Mouse (Mus musculus): Measurements from ENCODE around the gene Nrxn1.
A peak's percentile ranks its signal among the peaks of the same experiment; 100 is the strongest.

The Nrxn1 gene

DNA sequence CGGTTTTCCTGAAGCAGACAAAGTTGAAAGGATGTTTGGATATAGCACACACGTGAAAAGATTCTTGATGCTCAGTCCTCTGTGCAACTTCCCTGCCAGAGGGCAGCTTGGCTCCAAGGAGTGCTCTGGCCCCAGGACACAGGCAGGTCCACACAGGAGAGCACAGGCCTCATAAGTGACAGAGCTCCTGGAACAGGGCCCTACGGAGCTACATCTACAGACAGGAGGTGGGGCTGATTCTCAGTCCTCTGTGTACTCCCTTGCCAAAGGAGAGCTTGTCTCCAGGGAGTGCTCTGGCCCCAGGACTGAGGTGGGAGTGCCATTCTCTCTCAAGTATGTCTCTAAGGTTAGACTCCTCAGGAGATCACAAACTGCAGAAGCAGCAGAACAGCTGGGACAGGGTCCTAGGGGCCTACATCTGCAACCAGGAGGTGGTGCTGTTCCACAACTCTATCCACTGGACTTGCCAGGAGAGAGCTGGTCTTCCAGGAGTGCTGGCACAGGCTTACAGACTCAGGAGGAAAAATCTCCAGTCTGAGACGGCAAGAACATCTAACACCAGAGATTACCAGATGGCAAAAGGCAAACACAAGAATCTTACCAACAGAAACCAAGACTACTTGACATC is 129.9 kb downstream of the Nrxn1 start:
- peak; percentile 60 for DNase-seq (ENCODE audit: low read depth, low spot score)

DNA sequence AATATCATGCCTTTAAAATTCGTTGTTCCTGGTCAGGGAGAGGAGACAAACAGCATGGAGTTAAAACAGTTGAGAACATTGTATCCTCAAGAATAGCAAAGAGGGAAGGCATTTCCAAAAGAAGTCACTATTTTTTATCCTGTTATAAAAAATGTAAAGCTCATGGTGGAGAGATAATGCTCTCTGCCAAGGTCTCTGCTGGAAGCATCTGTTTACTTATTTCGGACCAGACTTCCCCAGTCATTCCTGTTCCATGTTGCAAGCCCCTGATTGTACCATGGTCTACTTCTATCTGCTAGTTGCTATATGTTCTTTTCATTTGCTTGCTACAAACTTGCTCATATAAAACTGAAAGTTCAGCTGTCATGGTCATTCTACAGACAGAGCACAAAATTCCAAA is 137.7 kb downstream of the Nrxn1 start:
- no peak for DNase-seq (ENCODE audit: low read depth, low spot score)

DNA sequence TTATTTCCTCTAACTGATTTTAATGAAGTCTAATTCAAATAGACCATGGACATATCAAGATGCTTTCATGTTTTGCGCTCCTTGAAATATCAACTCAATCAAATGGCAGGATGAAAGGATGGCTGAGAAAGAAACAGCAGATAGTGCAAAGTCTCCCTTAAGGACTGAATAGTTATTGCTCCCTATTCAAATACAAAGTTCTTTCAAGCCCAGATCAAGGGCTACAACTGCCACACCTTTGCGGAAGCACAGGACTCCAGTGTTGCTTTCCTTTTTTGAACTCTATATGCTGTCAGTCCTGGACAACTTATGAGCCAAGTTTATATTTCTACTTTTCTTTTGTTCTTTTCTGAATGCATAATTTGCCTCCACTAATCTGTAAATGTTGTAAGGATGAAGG is 157.9 kb downstream of the Nrxn1 start:
- DNase-seq (ENCODE audit: low read depth, low spot score) = no peak

DNA sequence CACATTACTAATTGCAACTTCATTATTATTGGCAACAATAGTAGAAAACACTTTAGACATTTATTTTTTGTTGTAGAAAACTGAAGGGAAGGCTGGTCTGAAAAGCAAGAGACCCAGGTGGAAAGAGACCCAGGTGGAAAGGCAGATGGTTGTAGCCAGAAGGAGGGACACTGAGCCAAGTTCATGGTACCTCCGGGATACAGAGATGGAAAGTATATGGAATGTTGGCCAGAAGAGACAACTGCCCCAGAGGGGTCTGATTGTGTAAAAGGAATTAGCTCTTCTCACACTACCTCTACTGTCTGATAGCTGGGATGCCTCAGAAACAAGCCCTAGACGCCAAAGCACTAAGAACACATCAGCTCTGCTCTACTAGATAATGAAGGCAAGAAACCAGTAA is 179.6 kb downstream of the Nrxn1 start:
- DNase-seq (ENCODE audit: low read depth, low spot score) = no peak

DNA sequence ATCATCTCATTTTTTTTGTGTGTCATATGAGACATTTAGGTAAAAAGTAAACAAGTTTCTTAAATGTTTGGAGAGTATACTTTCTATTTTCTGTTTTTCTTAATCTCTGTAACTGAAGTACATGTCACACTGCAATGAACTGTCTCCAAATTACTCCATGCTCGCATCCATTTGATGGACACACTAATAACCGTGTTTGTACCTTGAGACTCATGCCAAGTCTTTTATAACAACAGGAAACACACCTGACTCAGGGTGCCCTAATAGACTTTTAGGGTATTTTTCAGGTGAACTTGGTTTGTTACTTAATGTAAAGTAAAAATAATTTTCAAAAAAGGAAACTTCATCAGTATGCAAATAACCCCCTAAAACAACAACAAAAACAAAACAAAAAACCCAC is 180.1 kb downstream of the Nrxn1 start:
- DNase-seq (ENCODE audit: low read depth, low spot score) = no peak

DNA sequence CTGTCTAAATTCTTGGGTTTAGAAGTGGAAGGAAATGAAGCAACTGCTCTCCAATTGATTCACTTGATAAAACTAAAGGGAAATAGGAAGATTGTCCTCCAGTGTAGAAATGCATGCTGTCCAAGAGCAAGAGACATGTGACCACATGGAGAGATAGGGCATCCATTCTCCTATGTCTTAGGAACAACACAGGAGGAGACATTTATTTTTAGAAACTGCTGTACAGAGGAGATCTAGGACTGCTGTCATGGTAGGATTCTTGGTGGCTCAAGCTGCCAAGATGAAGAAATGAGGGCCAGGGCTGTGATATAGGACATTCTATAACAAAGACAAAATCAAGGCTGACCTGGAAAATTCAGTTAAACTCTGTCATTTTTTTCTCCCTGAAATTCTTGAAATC is 180.5 kb downstream of the Nrxn1 start:
- DNase-seq (ENCODE audit: low read depth, low spot score) = no peak

DNA sequence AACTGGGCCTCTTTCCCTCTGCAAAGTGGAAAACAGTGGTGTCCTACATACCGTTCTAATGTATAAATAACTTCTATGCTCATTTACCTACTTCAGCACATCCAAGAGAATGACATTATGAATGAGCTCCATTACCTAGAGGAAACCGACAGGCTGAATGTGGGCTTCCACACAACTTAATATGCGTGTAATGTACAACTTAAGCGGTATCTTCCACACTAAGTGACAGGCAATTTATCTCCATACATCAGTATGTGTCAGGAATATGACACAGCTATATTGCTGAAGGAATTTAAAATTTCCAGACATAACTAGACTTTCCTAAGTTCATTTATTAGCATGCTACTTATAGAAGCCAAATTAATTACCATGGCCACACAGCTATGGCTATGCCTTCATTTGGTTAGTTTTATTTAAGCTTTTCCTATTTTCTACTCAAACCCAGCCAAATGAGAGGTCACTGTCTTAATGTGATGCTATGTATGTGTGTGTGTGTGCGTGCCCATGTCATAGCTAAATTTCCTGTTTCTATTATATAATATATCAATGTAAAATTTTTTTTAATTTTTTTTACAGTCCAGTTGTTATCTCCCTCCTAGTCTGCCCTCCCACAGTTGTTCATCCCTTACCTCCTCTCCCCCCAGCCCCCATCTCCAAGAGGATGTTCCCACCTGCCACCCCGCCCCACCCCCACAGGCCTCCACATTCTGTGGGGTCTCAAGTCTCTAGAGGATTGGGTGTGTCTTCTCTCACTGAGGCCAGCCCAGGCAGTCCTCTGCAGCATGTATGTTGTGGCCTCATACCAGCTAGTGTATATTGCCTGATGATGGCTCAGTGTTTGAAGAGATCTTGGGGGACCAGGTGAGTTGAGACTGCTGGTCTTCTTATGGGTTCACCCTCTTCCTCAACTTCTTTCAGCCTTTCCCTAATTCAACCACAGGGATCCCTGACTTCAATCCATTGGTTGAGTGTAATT is 186.5 kb downstream of the Nrxn1 start:
- DNase-seq (ENCODE audit: low read depth, low spot score) = no peak

DNA sequence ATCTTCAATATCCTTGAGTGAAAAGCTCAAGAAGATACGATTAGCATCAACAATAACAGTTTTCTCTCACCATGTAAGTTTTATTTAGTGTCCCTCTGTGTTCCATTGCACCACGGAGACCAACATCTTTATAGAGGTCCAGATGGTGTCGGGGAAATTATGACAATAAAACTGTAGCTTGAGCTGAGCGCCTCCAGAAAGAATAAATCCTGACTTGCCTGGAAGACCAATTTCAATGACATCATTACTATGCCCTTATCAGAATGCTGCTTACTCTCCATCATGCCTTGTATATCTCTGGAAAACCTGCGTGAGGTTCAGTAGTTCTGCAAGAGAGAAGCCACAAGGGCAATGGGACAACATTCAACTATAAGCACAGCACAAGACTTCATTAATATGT is 187.7 kb downstream of the Nrxn1 start:
- no peak for DNase-seq (ENCODE audit: low read depth, low spot score)

DNA sequence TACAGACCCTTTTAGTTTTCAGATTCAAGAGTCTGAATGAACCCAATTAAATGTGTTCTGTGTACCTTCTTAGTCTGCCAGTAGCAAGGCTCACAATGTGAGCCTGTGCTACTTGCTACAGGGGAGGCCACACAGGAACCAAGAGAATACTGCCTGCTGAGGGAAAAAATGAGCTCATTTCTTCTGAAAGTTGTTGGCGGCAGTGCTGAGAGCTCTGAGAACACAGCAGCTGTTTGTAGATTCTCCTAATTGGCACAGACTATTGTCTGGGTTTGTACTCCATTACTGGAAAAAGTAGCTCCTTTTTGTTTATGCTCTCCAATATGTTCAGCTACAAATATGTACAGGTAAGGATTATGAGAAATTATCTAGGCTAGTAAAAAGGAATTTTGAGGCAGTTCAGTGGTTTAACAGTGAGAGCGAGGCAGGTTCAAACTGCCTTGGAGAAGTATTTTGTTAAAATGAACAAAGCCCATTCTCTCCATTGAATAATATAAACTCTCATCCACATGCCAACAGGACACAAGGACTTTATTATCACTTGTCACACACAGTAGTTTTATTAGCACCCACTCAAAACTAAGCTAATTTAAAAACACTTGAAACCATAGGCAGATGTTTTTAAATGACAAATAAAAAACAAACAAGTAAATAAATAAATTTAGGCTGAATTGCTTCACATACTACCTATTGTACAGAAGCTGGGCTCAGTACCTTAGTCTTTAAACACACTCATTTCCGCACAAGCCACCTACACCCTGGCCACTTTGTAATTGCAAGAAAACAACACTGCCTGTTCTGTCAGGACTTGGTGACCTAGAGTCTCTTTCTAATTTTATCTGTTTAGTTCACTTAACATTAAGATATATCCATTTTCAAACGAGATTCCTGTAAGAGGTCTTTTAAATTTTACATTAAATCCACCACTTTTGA is 200.3 kb downstream of the Nrxn1 start:
- DNase-seq (ENCODE audit: low read depth, low spot score) = no peak

DNA sequence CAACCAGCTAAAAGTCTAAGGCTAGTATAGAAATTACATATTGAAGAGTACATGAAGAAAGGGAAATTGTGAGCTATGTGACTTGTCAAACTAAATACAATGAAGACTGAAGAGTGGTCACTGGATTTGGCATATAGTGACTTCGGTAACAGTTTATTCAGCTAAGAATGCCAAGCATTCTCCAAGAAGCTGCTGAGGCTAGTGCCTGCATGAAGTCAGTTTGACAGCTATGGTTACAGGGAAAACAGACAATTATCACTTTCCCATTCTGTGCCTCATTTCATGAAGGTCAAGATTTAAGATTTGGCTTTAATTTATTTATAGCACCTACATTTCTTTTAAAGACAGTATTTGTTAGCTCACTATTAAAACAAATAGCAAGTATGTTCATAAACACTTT is 201.2 kb downstream of the Nrxn1 start:
- no peak for DNase-seq (ENCODE audit: low read depth, low spot score)

DNA sequence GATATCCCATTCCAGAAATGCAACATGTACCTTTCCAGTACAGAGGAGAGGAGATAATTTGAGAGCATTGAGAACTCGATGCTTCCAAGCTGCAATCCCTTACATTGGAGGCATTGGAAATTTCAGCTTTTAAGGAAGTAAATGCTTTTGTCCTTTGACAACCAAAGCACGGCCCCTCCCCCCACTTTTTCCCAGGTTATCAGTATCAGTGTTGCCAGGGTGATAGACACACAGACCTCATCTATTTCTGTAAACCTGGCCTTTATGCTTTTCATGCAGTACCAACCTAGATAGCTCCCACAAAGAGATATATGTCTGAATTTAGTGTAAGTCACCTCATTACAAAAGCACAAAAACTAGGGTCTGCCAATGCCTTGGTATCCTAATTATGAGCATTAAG is 235.6 kb downstream of the Nrxn1 start:
- DNase-seq (ENCODE audit: low read depth, low spot score) = no peak

DNA sequence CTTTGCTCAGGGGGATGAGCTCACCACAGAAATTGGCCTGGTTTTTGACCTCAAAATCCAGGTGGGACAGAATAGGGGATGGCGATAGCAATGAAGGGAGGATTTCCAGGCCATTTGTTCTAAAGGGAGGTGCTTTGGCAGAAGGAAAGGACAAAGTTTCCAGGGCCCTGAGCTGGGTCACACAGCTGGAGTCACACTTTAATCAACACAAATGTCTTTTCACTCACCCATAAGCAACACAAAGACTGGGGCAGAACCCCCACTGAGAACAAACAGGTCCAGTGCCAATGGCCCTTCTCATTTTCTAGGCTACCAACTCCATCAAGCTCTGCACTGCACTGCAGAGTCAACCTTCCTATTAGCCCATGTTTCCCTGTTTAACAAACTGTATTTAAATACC is 249.0 kb downstream of the Nrxn1 start:
- DNase-seq (ENCODE audit: low read depth, low spot score) = peak; percentile 92

DNA sequence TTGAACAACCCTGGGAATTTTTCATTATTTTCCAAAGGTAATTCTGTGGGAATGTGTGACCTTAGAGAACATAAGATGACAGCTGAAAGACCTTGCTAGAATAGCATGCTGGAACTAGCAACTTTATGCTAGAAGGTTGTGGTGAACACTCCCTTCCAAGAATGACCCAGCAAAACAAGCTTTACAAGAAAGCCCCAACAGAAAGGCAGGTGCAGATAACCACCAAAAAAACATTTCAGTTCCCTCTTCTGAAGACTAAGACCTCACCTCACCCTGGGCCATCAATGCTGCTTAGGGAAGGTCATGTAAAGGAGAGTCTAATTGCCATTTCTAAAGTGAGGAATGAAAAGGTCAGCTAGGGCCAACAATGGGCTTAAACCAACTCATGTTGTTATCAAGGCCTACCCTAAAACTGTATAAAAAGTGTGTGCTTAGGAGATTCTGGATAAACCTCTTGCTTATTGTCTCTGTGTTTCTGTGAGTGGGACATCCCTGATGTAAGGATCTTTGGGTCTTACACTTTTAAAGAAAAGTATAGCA is 249.7 kb downstream of the Nrxn1 start:
- peak; percentile 91 for DNase-seq (ENCODE audit: low read depth, low spot score)

DNA sequence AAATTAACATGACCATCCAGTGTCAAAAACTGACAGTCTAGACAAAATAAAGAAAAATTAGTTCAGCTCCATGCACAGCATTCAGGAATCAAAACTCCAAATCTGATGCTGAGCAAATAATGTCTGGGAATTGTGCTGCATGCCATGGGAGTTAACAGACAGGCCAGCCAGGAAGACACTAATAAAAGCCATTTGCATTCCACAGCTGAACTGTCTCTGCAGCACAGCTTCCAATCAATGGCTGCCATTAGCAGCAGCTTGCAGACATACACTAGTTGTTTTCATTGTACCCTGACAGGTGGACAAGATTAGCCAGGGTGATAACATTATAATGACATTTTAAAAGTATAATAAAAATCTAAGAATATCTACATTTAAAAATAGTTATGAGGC is 255.9 kb downstream of the Nrxn1 start:
- DNase-seq (ENCODE audit: low read depth, low spot score) = peak; percentile 9

DNA sequence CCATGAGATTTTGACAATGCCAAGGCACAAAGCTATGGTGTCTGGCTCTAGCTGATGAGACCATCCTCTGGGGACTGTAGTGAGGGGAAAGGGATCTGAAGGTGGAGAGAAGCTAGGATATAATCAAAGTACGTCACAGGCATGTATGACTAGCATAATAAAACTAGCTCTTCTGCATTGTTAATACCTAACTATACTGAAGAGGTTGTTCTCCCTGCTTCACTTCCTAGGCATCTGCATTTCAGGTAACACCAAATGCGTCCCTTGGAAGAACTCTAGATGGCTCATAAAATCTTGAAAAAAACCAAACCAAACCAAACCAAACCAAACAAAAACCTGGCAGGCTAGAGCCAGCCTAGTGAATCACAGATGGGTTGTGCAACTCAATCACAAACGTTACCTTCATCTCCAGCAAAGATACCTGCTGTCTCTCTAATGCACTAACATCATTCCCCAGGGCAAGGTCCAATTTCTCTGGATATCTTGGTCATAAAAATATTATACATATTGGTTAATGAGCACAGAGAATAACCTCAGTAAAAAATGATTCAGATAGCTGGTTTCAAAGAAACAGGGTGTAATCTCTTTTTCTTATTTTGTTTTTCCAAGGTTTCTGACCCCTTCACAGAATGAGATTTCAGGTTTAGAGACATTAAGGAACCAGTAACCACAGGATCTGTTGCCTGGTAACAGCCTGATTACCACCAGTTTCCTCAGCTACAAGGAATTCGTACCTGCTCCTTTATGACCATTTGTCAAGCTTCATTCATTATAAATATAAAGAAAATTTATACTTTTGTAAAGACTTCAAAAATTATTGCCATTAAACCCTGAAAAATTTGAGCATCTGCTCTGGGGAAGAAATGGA is 256.5 kb downstream of the Nrxn1 start:
- no peak for DNase-seq (ENCODE audit: low read depth, low spot score)

DNA sequence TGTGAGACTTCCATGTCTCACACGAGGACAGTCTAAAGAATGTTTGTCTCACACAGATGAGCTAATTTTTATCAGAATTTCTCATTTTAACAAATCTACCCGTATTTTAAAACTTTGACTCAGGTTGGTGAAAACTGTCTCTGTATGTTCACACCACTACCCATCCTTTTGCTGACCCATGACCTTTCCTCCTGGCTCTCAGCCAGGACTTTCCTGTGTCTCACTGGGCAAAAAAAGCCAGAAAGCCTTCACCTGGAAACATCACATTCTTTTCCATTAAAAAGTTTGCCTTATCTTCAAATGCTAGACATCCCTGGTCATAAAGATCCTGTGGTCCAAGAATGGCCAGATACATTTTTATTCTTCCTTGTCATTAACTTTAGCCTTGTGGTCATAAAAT is 274.5 kb downstream of the Nrxn1 start:
- no peak for DNase-seq (ENCODE audit: low read depth, low spot score)

DNA sequence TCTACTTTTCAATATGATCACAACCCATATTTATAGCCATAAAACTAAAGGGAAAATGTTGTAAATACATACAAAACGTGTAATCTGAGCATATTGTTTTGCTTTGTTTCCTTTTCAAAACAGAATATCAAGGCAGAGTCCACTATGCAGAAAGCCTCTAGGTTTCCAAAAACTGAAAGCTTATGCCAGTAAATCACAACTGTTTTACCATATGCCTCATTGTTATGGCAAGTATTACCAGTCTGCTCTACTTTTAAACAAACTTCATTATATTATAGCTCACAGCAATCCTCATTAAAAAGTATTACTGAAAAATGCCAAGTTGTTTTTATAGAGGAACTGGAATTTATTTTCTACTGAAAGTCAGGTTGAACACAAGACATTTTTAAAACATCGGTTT is 275.0 kb downstream of the Nrxn1 start:
- DNase-seq (ENCODE audit: low read depth, low spot score) = no peak

DNA sequence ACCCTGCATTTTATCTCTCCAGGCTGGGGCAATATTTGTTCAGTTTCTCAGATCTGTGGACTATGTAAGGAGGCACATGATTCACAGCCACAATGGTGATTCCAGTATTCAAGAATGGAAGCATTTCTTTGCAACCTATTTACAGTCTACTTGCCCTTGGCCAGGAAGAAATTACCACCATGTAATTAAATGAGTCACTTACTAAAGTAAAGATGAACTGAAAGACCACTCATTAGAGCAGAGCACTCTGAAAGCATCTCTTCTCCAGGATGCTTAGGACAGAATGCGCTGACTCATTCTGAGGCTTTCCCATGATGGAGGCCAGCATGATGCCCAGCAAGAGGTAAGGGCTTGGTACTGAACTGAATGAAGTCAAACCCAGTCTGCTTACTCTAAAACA is 277.6 kb downstream of the Nrxn1 start:
- DNase-seq (ENCODE audit: low read depth, low spot score) = no peak

DNA sequence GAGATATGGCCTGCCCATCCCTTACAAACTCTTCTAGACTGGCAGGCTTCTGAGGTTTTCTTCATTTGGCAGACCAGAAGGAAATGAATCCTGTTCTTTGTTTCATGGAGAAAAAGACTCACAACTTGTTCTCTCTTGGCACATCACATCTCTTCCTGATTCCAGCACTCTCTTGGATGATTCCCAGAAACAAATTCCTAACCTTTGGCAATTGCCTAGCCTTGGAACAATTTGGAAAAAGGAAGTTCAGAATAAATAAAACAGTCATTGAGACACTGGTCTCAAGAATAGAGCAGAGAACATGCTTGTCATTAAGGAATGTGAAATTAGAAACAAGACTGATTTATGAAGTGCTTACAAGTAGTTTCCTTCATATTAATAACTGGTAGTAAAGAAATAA is 279.1 kb downstream of the Nrxn1 start:
- DNase-seq (ENCODE audit: low read depth, low spot score) = no peak

DNA sequence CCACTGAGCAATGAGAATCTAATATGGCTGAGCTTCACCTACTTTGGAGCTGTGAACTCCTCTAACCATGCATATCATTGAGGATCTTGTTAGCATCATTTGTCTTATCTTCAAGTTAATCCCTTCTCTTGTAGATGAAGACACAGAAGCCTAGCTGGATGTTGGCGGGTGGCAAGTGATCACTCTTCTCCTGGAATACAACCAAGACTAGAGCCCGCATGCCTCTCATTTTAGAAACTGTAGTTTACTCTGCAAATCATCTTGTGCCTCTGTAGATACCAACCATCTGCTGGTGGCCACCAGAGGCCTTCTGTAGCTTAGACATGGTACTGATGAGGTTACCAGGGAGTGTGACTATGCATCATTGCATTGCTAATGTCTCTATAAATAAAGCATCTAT is 280.4 kb downstream of the Nrxn1 start:
- no peak for DNase-seq (ENCODE audit: low read depth, low spot score)
